Mouse (Mus musculus) midbrain, postnatal 0 days (tissue): ENCODE measurements at regions not wholly inside any gene's neighbourhood (a gene's known extent, or its start where the extent isn't known, plus 50 kb on each side); places are given as distances from the start of the nearest gene placed in this dataset.
"Not testable (repeated sequence)": the region's sequence is repeated elsewhere in the genome, so short reads cannot be mapped to it uniquely, and the experiment has no call there.

Source experiments
- ATAC-seq: fragments of 200-750 bp; cut with Nextera tagmentation; 2 replicates; pipeline ENCODE4 v1.8.0; 2017; ENCODE audit warnings: moderate number of reproducible peaks, mild to moderate bottlenecking, moderate TSS enrichment, moderate library complexity; ENCODE audit not compliant: low FRiP score
- DNase-seq: peaks from one replicate; pipeline ENCODE4 v3.0.0-alpha.2; 2015; ENCODE audit warnings: low spot score
- H3K27ac ChIP-seq: fragments of 300-500 bp; sonication (generic); 2 replicates; pipeline ENCODE4 v1.5.1; 2014; ENCODE audit warnings: low read depth, mild to moderate bottlenecking, low read length, mixed read lengths
- H3K27me3 ChIP-seq: fragments of 300-500 bp; sonication (generic); 2 replicates; pipeline ENCODE4 v1.6.1; 2014; ENCODE audit warnings: low read length, control low read depth, mixed read lengths; ENCODE audit not compliant: insufficient read depth
- H3K36me3 ChIP-seq: fragments of 300-500 bp; sonication (generic); 2 replicates; pipeline ENCODE4 v1.6.1; 2014; ENCODE audit warnings: low read length, control low read depth, mixed read lengths; ENCODE audit not compliant: insufficient read depth
- H3K4me1 ChIP-seq: fragments of 300-500 bp; sonication (generic); 2 replicates; pipeline ENCODE4 v1.6.1; 2014; ENCODE audit warnings: mild to moderate bottlenecking, control low read depth, antibody characterized with exemption, low read length, mixed read lengths; ENCODE audit not compliant: insufficient read depth
- H3K4me2 ChIP-seq: fragments of 300-500 bp; sonication (generic); 2 replicates; pipeline ENCODE4 v1.6.1; 2014; ENCODE audit warnings: low read depth, mild to moderate bottlenecking, low read length, mixed read lengths; ENCODE audit not compliant: poor library complexity, severe bottlenecking
- H3K4me3 ChIP-seq: fragments of 300-500 bp; sonication (generic); 2 replicates; pipeline ENCODE4 v1.5.1; 2014; ENCODE audit warnings: low read depth, mild to moderate bottlenecking, low read length, moderate library complexity
- H3K9ac ChIP-seq: fragments of 300-500 bp; sonication (generic); replicated peaks from 2 replicates; pipeline ENCODE4 v1.6.1; 2014; ENCODE audit warnings: mild to moderate bottlenecking, low read length, moderate library complexity, mixed read lengths; ENCODE audit not compliant: poor library complexity, severe bottlenecking
- H3K9me3 ChIP-seq: fragments of 300-500 bp; sonication (generic); 2 replicates; pipeline ENCODE4 v1.6.1; 2016; ENCODE audit warnings: low read length, control low read depth
- CTCF ChIP-seq: IDR thresholded peaks from 2 replicates; pipeline ENCODE4 v1.5.1; 2016; ENCODE audit warnings: antibody characterized with exemption, mild to moderate bottlenecking
- WGBS: fragments of 180-500 bp; shearing (Covaris S2); extraction: QIAGEN DNeasy Blood & Tissue Kit; methylation state at CpG from one replicate; pipeline ENCODE4 v1.1.7; 2014; 5-methylcytosine and 5-hydroxymethylcytosine counted together

DNA sequence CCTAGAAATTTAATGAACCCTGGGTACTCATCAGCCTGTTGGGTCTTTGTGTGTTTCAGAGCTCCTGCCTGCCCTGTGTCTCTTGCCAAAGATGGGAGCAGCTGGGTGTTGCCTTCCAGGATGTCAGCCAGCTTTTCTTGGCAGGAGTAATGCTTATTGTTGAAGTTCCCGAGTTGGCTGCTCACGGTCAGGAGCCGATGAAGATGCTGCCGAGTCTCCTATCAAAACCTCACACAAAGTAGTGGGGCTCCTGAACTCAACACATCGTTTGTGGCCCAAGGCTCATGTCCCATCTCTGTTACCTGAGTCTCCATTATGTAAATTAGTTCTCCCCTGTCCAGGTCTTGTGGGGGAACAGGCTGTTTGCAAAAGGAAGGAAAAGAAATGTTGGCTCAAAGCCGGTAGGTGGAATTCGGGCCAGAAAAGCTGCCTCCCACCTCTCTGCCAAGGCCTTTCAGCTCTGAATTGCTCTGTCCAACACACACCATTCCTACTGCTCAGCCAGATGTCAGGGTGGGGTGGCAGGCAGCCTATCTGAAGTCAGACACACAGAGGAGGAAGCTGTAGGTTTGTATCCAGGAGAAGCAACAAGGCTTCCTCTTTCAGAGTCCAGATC is 67.6 kb upstream of the Rmdn2 start:
- Histone ChIP-seq H3K4me2 (no peak overlapping the region), H3K9me3 (no peaks in the 10 kb centered on the region), H3K36me3 (no peaks in the 10 kb centered on the region), H3K27ac (no peak overlapping the region; the same call in 1 of the 2 replicates), H3K4me3 (no peak overlapping the region), H3K9ac (no peak overlapping the region), H3K27me3 (no peaks in the 10 kb centered on the region), H3K4me1 (no peaks in the 10 kb centered on the region)
- DNase-seq, result peak; percentile 84
- 72% methylated on average over 7 of the region's 7 CpGs for WGBS
- no peak for TF ChIP-seq CTCF
- no peak; the same call in 1 of the 2 replicates for ATAC-seq

DNA sequence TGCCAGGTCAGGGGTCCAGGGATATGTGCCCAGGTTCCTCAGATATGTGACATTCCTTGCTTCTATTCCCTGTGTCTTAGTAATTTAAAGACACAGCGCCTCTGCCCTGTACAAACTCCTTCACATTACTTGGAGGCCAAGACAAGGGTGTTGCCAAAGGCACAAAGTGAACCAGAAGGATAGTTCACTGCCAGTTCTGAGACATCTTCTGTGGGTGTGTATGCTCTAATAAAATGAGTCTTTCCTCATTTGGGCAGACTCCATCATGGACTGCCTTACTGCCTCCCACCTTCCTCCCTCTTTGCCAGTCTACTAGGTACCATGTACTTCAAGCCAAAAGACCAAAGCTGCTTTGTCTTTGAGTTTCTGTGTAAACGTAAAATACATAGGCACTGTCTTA is 65.8 kb upstream of the Rmdn2 start:
- Histone ChIP-seq H3K36me3 (no peaks in the 10 kb centered on the region), H3K9me3 (no peaks in the 10 kb centered on the region), H3K9ac (no peak overlapping the region), H3K4me1 (no peaks in the 10 kb centered on the region), H3K4me2 (no peak overlapping the region), H3K27me3 (no peaks in the 10 kb centered on the region), H3K4me3 (no peak overlapping the region), H3K27ac (no peak overlapping the region)
- DNase-seq (no peak), ATAC-seq (no peak)
- no peak for TF ChIP-seq CTCF
- WGBS, result 95% methylated on average over 2 of the region's 2 CpGs

DNA sequence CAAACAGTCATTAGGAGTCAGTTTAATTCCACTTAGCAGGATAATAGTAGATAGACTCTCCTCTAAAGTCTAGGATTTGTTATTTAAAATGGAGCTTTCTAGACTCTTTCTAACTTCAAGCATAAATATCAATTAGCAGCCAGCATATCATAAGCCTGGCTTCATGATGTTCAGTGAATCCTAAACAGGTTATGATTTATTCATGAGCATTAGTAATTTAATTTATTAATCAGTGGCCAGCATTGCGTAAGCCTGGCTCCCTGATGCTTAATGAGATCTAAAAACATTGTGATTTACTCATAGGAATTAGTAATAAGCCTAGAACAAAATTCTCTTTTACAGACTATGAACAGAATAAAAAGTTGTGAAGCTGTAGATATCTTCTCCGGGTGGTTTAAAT is 64.6 kb upstream of the Rmdn2 start:
- no peak for TF ChIP-seq CTCF
- Histone ChIP-seq H3K27me3 (no peaks in the 10 kb centered on the region), H3K9me3 (no peaks in the 10 kb centered on the region), H3K4me1 (no peaks in the 10 kb centered on the region), H3K4me3 (no peak overlapping the region), H3K4me2 (no peak overlapping the region), H3K9ac (no peak overlapping the region), H3K27ac (no peak overlapping the region), H3K36me3 (no peaks in the 10 kb centered on the region)
- 60% methylated on average over 2 of the region's 2 CpGs for whole genome bisulfite sequencing
- ATAC-seq (no peak), DNase-seq (peak; percentile 17)

DNA sequence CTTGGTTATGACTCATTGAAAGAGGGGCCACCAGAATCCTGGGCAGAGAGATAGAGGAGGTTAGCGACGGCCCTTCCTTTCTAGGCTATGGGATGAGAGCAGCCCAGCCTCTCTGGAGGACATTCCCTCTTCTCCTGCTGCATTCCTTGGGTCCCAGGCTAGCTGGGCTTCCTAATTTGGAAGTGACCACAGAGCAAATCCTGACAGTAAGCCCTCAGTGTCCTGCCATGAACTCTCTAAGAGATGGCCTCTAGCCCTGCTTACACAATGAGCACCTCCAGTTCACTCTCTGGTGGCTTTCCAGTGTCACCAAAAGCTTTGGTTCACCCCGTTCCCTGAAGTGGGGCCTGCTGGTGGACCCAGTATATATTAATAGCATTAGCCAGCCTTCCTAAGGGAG is 64.1 kb upstream of the Rmdn2 start:
- DNase-seq (no peak), ATAC-seq (no peak)
- Histone ChIP-seq H3K4me1 (no peaks in the 10 kb centered on the region), H3K27ac (no peak overlapping the region), H3K36me3 (no peaks in the 10 kb centered on the region), H3K4me3 (no peak overlapping the region), H3K9ac (no peak overlapping the region), H3K27me3 (no peaks in the 10 kb centered on the region), H3K4me2 (no peak overlapping the region), H3K9me3 (no peaks in the 10 kb centered on the region)
- TF ChIP-seq CTCF, result no peak
- WGBS, result 86% methylated on average over 3 of the region's 3 CpGs

DNA sequence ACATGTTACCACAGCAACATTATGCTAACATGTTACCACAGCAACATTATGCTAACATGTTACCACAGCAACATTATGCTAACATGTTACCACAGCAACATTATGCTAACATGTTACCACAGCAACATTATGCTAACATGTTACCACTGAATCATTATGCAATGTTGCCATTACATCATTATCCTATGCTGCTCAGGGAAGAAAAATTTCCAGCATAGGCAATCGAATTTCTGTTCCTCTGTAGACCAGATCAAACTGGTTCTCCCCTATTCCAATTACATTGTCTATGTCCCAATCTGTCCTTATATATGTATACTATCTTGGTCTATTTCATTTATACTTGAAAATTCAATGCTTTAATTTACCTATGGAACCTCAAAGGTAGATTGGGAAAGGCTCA is 61.3 kb upstream of the Rmdn2 start:
- WGBS, result 56% methylated on average over 1 of the region's 1 CpGs
- H3K36me3 ChIP-seq, H3K4me1 ChIP-seq, H3K27me3 ChIP-seq, H3K27ac ChIP-seq, H3K4me2 ChIP-seq, DNase-seq, H3K4me3 ChIP-seq, H3K9ac ChIP-seq, H3K9me3 ChIP-seq: not testable (repeated sequence)
- ATAC-seq, result peak; percentile 38; the same call in 1 of the 2 replicates

DNA sequence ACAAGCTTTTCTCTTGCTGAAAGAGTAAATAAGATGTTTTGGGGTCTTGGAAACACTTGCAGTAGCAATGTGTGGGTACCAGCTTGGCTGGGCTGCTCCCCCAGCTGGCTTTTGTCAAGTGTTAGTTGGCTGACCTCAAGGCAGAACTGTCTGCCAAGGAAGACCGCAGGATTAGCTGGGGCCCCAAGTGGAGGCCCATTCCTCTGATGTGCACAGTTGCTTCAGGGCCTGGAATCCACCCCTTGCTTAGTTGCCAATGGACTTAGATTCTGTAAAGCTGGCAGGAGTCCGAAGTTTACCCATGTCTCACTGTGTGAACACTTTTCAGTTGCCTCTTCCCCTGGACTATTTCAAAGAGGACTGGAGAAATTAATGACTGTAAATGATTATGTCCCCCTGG is 57.8 kb upstream of the Rmdn2 start:
- ATAC-seq (no peak), DNase-seq (peak; percentile 60)
- Histone ChIP-seq H3K36me3 (no peaks in the 10 kb centered on the region), H3K27ac (no peak overlapping the region), H3K4me3 (no peak overlapping the region), H3K27me3 (no peaks in the 10 kb centered on the region), H3K4me2 (no peak overlapping the region), H3K4me1 (no peaks in the 10 kb centered on the region), H3K9me3 (no peaks in the 10 kb centered on the region), H3K9ac (no peak overlapping the region)
- TF ChIP-seq CTCF, result no peak
- 74% methylated on average over 2 of the region's 2 CpGs for WGBS
